Mouse (Mus musculus) erythroblast, embryonic 14.5 days (primary cell): Measurements from ENCODE around the gene Flna.

Experiments used
- GATA1 ChIP-seq: IDR thresholded peaks from 2 replicates; pipeline ENCODE4 v1.6.1; 2012; ENCODE audit warnings: low read length, inconsistent platforms, mixed read lengths
- TAL1 ChIP-seq: IDR thresholded peaks from 3 replicates; pipeline ENCODE4 v1.6.1; 2012; ENCODE audit warnings: low read length, inconsistent platforms, mixed read lengths

DNA sequence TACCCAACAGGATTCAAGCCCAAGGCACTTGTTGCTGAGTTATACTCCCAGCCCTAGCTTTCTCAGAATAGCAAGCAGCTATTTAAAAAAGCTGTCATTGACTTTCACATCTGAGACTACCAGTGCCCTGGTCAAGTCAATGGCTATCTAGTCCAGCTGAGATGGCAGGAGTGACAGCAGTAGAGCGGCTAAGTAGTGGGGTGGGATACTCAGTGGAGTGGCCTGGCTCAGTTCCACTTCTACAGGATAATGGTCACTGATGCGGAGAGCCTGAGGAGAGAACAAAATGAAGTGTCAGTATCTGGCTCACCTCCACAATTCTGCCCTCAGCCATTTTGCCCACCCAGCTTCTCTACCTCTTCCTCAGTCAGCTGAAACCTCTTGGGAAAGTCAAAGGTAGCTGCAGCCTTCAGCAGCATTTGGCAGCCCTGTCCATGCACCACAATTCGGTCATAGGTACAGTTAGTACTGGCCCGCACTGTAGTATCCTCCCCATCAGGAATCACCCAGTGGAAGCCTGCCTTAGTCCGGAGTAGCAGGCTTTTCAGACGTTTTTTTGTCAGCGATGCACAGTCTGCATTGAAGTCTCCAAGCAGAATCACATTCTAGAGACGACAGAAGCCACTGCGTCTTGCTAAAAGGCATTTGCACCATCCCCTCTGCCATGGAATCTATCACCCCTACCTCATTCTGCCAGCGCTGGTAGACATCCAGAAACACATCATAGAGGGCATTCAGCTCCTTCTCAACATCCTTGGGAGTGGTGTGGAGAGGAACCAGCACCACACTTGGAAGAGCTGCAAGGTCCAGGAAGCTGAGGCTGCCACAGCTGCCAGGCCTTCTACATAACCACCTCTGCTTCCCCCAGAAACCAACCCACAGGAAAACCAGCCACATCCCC lies 24.1 kb upstream of the Flna start:
- TF ChIP-seq GATA1 (no peak), TAL1 (no peak)
